Mouse (Mus musculus) embryo, embryonic 10 days (tissue): ENCODE data around the gene Apopt1.
"Not testable (repeated sequence)": the region's sequence is repeated elsewhere in the genome, so short reads cannot be mapped to it uniquely, and the experiment has no call there.

Experiments used
- DNase-seq: peaks from one replicate; pipeline ENCODE4 v3.0.0-alpha.2; 2015; ENCODE audit warnings: low spot score

The Apopt1 gene

DNA sequence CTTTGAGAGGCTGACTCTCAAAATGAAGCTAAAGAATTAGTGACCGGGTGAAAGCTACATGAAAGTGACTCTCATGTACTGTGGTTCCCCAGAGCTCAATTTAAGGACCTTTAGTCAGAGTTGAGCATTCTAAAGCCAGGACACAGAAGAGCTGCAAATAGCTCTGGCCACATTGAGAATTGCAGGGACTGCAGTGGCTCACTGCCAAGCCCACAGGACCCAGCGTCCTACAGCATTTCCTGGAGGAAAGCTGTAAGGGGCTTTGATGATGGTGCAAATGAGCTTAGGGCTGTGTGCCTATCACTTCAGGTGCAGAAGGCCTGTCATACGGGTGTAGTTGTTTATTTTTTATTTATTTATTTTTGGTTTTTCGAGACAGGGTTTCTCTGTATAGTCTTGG lies 4.9 kb upstream of the Apopt1 start:
- DNase-seq: no peak

DNA sequence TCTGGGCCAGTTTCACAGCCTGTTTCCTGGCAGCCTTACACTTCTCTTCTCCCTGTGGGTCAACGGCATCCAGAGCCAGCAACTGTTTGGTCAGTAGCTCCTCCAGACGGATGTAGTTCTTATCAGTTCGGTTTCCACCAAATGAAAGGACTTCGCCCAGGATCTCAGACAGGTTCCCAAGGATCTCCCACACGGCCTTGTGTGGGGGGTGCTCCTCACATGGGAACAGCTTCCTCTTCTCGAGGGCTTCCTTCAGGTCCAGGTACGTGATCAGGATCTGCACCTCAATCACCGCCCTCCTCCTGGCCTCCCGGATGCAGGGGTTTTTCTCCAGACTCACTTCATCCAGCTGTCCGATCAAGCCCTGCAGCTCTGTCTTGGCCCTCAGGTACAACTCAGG lies 3.0 kb upstream of the Apopt1 start:
- no peak for DNase-seq

DNA sequence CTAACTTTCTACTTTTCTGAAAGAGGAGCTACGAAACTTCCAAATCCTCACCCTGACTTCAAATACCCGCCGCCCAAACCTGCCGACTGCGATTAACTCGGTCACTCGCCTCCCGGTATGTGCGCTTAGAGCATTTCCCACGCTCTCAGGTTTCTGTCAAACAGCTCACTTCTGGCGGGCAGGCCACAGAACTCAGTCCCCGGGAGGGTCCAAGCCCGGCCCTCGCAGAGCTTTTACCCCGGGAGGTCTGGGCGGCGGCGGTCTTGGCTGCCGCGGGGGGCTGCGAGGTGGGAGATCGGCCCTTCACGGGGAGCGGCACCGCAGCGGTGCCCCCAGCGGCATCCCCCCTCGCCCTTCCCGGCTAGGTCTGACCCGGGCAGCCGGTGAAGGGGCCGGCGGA lies 585 bp upstream of the Apopt1 start:
- DNase-seq: peak; percentile 60

DNA sequence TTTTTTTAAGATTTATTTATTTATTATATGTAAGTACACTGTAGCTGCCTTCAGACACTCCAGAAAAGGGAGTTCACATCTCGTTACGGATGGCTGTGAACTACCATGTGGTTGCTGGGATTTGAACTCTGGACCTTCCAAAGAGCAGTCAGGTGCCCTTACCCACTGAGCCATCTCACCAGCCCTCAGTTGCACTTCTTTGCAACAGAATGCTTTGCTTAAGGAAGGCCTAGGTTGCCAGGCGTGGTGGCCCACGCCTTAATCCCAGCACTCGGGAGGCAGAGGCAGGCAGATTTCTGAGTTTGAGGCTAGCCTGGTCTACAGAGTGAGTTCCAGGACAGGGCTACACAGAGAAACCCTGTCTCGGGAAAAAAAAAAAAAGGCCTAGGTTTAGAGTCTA lies 819 bp downstream of the Apopt1 start:
- not testable (repeated sequence) for DNase-seq

DNA sequence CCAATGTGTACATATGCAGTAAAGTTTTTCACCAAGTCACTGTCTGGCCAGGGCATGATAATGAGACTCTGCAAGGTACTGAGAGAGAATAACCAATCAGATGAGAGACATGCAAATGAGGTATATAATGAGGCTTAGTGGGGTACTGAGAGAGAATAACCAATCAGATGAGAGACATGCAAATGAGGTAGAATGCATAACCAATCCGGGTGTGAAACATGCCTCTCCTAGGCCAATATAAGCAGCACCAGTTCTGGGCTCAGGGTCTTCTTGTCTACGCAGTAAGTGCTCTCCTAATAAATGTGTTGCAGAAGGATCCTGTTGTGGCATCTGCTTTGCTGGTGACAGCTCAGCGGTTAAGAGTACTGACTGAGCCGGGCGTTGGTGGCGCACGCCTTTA lies 3.4 kb downstream of the Apopt1 start:
- DNase-seq: no peak

DNA sequence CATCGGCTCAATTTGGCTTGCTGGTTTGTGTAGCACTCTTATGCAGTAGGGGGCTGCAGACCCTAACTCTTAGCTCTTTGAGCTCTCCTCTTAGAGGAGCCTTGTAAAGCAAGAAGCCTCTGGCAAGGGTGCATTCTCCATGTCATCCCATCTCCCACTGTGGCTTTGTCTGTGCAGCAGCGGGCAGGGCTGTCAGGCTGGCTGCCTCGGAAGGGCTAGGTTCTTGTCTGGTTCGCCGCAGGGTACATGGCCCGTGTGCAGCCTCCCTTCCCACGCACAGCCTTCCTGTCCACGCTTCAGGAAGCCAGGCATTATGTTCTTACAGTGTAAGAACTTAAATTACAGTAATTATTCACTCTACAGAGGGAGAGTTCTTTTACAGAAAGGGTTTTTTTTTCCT lies 5.6 kb downstream of the Apopt1 start:
- no peak for DNase-seq

DNA sequence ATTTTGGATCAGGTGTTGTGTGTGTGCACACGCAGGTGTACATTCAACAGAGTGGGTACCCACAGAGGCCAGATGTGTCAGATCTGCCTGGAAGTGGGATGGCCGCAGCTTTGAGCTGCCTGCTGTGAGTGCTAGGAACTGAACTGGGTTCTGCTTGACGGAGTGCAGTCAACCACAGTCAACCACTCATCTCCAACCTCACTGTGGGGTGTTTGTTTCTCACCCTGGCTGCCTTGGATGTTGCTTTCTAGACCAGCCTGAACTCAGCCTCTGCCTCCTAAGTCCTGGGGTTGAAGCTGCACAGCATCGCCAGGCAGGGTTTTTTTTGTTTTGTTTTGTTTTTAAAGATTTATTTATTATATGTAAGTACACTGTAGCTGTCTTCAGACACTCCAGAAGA lies 7.2 kb downstream of the Apopt1 start:
- no peak for DNase-seq

DNA sequence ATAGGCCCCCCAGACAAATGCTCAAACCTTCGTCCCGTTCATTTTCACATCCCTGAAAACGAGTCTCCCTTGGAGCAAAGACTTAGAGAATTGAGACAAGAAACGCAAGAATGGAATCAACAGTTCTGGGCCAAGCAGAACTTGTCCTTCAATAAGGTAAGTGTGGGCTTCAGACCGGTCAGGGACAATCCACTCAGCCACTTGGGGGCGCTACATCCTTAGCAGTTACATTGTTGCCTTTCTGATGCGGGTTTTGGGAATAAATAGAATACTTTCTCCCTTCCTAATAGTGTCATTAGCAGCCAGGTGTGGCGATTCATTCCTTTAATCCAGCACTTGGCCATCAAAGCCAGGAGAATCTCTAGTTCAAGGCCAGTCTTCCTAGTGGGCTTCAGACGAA lies 9.6 kb downstream of the Apopt1 start:
- DNase-seq: peak; percentile 41

DNA sequence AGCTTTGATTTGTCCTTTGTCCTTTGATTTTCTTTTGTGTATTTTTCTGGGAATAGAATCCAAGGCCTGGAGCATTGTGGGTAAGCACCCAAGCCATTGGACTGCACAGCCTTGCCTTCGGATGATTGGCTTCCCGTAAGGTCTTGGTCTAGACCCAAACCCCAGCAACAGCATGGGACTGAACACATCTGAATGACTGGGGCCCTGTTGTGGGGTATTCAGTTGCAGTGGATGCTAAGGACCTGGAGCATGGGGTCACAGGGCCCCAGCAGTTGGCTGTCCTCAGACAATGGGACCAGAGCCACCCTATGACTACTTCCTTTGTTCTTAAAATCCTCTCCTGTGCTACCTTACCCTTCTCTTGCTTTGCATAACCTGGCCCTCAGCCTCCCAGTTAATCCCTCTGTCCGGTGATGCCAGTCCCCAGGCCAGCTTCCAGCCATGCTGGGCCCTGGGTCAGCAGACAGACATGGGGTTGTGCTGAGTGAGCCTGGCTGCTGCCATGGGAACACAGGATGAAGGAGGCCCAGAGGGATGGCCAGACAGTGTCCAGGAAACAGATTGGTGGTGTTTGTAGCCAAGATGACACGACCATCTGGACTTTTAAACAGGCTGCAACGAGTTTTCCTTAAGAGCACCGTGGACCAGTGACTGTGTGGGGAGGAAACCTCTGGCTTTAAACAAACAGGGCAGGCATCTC lies 11.7 kb downstream of the Apopt1 start:
- peak; percentile 51 for DNase-seq

DNA sequence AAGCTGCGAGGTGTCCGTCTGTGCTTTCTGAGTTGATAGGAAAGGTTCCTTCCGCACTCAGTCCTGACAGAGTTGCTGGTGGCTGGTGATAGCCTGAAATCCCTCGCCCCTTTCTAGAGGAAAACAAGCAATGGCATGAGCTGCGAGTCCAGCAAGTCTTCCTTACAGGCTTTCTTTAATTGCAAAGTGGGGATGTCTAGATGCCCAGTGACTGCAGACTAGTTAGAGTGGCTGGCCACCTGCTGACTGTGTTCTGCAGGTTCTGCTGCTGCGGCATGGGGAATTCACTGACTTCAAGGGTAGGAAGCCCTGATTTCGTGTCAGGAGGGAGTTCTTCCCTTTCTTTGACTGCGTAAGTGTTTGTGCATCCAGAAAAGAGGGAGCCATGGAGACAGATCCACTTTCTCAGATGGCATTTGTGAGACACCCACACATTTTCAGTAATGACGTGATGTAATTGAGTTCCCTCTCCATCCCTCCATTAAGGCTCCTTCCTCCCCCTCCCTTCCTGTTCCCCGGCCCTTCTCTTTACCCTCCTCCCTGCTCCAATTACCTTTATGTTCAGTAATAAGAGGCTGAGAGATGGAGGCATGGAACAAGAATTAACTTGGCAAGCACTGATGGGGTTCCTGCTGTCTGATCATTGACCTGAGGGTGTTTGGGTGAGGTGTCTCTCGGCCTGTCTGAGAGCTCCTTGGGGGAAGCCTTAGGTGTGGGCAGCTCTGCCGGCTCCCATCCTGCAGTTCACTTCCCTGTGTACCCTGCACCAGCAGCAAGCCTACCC lies 12.5 kb downstream of the Apopt1 start:
- DNase-seq: no peak

DNA sequence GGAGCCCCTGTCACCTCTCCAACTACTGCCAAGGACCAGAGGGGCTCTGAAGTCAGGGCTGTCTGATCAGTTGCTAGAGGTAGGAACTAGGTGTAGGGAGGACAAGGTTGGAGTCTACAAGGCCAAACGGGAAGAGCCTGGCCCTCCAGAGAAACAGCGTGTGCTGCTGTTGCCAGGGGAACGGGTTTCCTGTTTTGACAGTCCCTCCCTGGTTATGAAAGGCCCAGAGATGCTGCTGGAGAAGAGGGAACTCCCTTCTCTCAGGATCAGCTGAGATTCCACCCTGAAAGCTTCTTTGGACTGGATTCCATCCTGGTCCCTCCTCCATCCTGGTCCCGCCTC lies 13.0 kb downstream of the Apopt1 start:
- DNase-seq: no peak

DNA sequence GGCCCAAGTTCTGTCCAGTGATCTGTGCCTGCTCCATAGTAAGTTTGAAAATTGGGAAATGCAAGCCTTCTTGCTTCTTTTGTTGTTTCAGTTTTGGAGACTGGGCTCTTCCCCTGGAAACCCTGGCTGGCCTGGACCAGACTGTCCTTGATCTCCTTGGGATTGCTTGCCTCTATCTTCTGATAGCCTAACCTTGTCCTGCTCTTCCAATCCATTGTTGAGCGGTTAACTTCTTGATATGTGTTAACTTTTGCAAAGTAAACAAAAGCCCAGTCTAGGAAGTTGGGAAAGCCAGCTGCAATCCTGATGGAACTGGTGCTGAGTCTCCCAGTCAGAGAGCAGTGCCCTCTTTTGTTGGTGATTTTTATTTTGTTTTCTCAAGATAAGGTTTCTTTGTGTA lies 14.9 kb downstream of the Apopt1 start:
- no peak for DNase-seq

DNA sequence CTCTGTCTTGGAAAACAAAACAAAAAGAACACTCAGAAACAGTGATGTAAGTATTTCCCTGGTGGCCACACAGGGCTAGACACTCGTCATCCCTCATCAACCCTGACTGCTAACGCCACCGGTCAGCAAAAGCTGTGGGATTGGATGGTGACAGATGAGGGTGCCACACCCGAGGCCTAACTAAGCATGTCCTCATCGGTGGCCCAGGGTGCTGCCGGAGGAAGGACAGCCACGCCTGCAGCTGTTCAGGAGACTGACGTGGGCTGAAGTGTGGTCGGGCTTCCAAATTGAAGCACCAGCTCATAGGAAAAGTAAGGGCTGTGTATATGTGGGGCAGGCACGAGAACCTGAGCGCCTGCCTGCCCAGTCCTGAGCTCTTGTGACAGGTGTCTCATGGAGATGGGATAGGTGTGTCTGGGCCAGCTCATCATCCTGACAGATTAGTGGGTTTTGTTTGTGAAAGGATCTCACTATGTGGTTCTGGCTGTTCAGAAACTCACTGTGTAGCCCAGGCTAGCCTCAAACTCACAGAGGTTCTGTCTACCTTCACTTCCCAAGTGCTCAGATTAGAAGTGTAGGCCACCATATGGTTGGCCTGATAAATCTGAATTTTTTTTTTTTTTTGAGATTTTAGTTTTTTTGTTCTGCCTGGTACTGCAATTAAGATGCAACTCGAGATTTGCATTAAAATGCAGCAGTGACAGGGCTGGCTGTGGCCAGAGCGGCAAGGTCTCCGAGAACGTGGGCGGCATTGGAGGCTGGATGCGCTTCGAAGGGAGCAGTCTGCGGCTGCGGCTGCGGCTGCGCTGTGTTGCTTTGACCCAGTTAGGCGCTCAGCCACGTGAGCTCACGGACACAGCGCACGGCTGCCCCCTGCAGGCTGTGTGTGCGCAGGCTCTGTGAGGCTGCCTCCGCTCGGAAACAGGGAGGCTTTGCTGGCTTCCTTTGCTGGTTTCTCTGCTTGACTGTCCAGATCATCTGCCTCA lies 19.1 kb downstream of the Apopt1 start:
- DNase-seq: peak; percentile 98

DNA sequence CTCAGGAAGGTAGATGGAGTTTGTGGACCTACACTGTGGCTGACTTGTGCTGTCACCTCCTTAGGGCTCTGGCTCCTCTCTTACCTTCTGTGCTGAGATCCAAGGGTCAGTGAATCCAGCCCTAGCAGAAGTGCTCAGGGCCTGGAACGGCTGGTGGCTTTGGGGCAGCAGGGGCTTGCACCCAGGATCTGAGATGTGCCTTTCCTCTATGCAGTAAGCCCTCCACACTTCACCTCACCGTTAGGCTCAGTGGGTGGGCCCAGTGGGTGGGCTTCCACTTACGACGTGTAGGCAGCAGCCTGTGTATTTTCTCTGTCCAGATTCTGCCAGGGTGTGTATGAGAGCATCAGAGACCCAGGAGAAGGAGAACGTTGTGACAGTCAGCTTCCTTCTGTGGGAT lies 19.9 kb downstream of the Apopt1 start:
- DNase-seq: no peak

DNA sequence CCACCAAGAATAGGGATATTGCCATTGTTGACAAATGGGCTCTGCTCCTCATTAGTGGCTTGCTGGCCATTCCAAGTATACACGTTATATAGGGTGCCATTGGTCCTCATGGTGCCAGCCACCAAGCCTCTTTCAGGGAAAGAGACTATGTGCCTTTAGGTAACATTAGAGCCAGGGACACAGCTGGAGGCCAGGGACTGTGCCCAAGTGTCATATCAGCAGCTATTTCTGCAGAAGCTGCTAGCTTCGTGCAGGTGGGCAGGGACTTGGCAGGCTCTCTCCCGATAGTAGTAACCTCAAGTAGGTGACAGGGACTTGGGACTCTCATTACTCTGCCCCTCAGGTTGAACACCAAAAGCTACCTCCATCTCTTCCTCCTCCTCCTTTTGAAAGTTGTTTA lies 21.9 kb downstream of the Apopt1 start:
- DNase-seq: no peak

DNA sequence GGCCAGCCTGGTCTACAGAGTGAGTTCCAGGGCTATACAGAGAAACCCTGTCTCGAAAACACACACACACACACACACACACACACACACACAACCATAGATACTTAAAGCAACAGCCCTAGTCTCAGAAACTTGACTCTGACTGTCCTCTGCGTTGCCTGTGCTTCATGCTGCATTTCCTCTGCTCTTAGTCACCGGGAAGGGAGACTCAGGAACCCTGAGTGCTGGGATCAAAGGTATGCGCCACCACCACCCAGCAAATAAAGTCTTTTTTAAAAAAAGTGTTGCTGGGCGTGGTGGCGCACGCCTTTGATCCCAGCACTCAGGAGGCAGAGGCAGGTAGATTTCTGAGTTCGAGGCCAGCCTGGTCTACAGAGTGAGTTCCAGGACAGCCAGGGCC lies 23.6 kb downstream of the Apopt1 start:
- not testable (repeated sequence) for DNase-seq

DNA sequence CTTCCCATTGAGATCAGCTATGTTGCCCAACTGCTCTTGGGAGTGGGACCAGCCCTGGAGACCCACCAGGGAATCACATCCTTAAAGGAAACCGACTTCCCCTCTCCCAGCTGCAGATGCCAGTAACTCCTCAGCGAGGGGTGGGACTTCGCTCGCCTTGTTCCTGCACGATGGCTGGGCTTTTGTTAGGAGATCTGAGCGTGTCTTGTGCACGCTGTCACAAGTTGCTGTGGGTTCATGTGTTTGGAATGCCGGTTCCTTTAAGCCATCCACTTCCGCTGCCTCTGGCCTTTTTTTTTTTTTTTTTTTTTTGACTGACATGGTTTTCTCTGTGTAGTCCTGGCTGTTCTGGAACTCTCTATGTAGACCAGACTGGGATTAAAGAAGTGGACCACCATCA lies 24.3 kb downstream of the Apopt1 start:
- DNase-seq: no peak

DNA sequence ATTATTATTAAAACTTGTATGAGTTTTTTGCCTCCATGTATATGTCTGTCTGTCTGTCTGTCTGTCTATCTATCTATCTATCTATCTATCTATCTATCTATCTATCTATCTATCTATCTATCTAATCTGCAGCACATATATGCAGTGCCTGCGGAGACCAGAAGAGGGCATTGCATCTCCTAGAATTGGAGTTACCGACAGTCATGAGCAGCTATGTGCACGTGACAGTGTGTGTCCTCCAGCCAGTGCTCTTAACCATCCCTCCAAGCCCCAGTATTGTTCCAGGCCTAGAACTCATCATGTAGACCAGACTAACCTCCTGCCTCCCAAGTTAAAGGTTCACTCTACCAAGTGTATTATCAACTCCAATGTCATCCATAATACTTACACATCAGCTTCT lies 25.7 kb downstream of the Apopt1 start:
- peak; percentile 81 for DNase-seq

DNA sequence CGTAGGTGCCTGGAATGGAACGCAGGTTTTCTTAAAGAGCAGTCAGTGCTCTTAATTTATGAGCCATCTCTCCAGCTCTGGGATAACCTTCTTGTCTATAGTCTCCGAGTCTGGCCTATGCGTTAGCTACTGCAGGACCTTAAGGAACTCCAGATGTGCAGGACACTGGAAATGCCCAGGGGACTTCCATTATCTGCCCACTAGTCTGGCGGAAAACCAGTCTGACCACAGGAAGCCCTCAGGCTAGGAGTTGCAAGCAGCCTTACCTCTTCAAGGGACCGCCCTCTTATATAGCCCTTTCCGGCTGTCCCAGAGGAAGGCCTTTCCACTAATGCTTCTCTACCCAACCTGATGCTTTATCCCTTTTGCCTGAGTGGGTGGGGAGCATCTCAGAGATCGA lies 28.3 kb downstream of the Apopt1 start:
- DNase-seq: no peak

DNA sequence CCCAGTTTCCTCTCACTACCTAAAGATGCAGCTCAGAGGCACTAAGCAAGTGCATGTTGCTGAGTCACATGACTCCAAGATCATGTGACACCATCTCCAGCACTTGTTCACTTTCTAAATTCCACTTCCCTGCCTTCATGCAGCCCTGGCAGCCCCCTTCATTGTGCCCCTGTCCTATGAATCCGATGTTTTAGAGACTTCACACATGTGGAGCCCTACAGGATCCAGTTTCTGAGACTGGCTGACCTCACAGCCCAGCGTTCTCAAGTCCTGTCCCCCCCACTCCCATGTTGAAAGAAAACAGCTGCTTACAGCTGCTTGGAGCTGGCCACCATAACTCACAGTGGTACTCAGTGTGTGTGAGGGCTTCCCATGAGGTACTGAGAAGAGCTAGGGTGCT lies 30.4 kb downstream of the Apopt1 start:
- DNase-seq: no peak

DNA sequence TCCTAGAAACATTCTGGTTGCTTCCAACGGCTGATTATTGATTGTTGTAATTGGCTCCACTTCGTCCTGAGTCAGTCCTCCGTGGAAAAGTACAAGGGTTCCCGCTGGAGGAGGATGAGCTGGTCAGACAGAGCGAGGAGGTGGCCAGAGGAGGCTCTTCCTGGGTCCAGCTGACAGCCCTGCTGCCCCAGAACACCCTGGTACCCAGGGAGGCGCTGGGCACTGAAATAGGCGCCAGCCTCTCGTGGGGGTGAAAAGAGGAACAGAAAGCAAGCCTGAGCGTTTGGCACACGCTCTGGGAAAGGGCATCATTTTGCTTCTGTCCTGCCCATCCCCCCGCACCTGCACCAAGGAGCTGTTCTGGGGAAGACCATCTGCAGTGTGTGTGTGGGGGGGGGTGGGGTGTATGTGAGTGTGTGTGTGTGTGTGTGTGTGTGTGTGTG lies 30.9 kb downstream of the Apopt1 start:
- DNase-seq: no peak

DNA sequence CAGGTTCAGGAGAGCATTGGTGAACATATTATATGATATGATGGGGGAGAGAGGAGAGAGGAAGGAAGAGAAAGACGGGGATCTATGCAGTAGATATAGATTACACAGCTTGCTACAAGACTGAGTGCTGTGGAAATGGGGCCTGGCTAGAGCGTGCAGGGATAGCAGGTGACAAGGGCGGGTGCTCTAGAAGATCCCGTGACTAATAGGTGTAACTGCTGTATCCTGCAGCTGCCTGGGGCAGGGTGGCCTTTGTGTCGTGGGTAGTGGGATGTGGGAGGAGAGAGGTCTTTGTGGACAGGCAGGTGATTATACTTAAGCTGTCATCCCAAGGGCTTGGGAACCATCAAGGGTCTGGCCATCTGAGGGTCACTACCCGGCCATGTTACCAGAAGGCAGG lies 32.2 kb downstream of the Apopt1 start:
- DNase-seq: no peak

DNA sequence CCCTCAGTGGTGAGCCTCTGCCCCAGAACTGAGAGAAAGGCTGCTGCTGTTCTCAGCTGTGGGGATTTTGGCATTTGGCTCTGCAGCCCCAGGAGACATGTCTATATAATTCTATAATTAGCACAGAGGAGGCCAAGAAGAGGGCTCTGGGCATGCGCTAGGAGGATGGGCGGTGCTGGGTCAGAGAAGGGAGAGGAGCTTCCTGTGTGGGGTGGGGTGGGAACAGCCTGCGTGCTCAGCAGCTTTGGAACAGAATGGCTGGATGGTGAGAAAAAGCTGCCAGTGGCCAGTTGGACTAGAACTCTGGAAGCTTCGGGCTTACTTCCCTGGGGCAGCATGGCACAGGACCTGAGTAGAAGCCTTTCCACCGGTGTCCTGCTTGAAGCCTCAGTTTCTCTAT lies 33.0 kb downstream of the Apopt1 start:
- DNase-seq: no peak
